Mouse (Mus musculus): Measurements from ENCODE around the gene Ccdc71. TPM values are rescaled to one million over a fixed set of nuclear protein-coding genes. Genes with fewer than 3 reads are reported as not detected.

Ccdc71 gene
- total RNA-seq, 1 experiment from 2014 or later, result 51.4 TPM

GRCm38 (mm10) chr9:108459939-108460318, 398 bp upstream of the Ccdc71 start:
- no peak for DNase-seq

GRCm38 (mm10) chr9:108461181-108461631, 879 bp downstream of the Ccdc71 start, which contains the start of gene Klhdc8b:
Gene Klhdc8b, minus strand, starts transcription at chr9:108461581.
- no peak for DNase-seq

- DNase-seq, result no peak
Measured at GRCm38 (mm10) chr9:108461675-108462074, 1.3 kb downstream of the Ccdc71 start.

GRCm38 (mm10) chr9:108462192-108462591, 1.9 kb downstream of the Ccdc71 start:
- no peak for DNase-seq

GRCm38 (mm10) chr9:108463713-108464112, 3.4 kb downstream of the Ccdc71 start:
- peak; percentile 43 for DNase-seq

- no peak for DNase-seq
Measured at GRCm38 (mm10) chr9:108466219-108466618, 5.9 kb downstream of the Ccdc71 start.

GRCm38 (mm10) chr9:108469430-108469829, 9.1 kb downstream of the Ccdc71 start:
- DNase-seq, result no peak

- no peak for DNase-seq
Measured at GRCm38 (mm10) chr9:108469845-108470244, 9.5 kb downstream of the Ccdc71 start.

- DNase-seq, result no peak
Measured at GRCm38 (mm10) chr9:108474528-108474927, 14.2 kb downstream of the Ccdc71 start.

GRCm38 (mm10) chr9:108478638-108479156, 18.4 kb downstream of the Ccdc71 start:
- peak; percentile 79 for DNase-seq

- DNase-seq, result no peak
Measured at GRCm38 (mm10) chr9:108479241-108479640, 18.9 kb downstream of the Ccdc71 start.

- no peak for DNase-seq
Measured at GRCm38 (mm10) chr9:108479721-108480351, 19.5 kb downstream of the Ccdc71 start, which contains the start of gene Lamb2. Gene Lamb2, plus strand, starts transcription at chr9:108479736.

GRCm38 (mm10) chr9:108480813-108481519, 20.6 kb downstream of the Ccdc71 start:
- DNase-seq, result no peak

GRCm38 (mm10) chr9:108481520-108482210, 21.3 kb downstream of the Ccdc71 start:
- no peak for DNase-seq

- no peak for DNase-seq
Measured at GRCm38 (mm10) chr9:108483051-108483790, 22.9 kb downstream of the Ccdc71 start.

- DNase-seq, result no peak
Measured at GRCm38 (mm10) chr9:108484021-108484420, 23.7 kb downstream of the Ccdc71 start.

- no peak for DNase-seq
Measured at GRCm38 (mm10) chr9:108485301-108485875, 25.1 kb downstream of the Ccdc71 start.

GRCm38 (mm10) chr9:108486973-108487530, 26.7 kb downstream of the Ccdc71 start:
- no peak for DNase-seq

GRCm38 (mm10) chr9:108488403-108488802, 28.1 kb downstream of the Ccdc71 start:
- DNase-seq, result no peak

- DNase-seq, result no peak
Measured at GRCm38 (mm10) chr9:108489215-108489614, 28.9 kb downstream of the Ccdc71 start.

Data from adrenal gland, postnatal 25 days (tissue).